Mouse (Mus musculus) limb, embryonic 15.5 days (tissue): ENCODE data around the gene Fam20a. TPM values are rescaled to one million over a fixed set of nuclear protein-coding genes. Genes with fewer than 3 reads are reported as not detected.

Experiments used
- ATAC-seq: fragments of 200-750 bp; cut with Nextera tagmentation; 2 replicates; pipeline ENCODE4 v1.8.0; 2017; ENCODE audit warnings: low read depth, moderate TSS enrichment; ENCODE audit not compliant: insufficient number of reproducible peaks, low FRiP score, low TSS enrichment
- H3K27ac ChIP-seq: fragments of 300-500 bp; sonication (generic); 2 replicates; pipeline ENCODE4 v1.5.1; 2015; ENCODE audit warnings: moderate library complexity, mild to moderate bottlenecking, inconsistent platforms
- H3K27me3 ChIP-seq: fragments of 300-500 bp; sonication (generic); 2 replicates; pipeline ENCODE4 v1.6.1; 2015; ENCODE audit warnings: inconsistent platforms
- H3K36me3 ChIP-seq: fragments of 300-500 bp; sonication (generic); 2 replicates; pipeline ENCODE4 v1.6.1; 2015; ENCODE audit warnings: inconsistent platforms
- H3K4me1 ChIP-seq: fragments of 300-500 bp; sonication (generic); 2 replicates; pipeline ENCODE4 v1.6.1; 2015; ENCODE audit warnings: inconsistent platforms
- H3K4me2 ChIP-seq: fragments of 300-500 bp; sonication (generic); 2 replicates; pipeline ENCODE4 v1.6.1; 2015; ENCODE audit warnings: mild to moderate bottlenecking, inconsistent platforms
- H3K4me3 ChIP-seq: fragments of 300-500 bp; sonication (generic); 2 replicates; pipeline ENCODE4 v1.5.1; 2015; ENCODE audit warnings: mild to moderate bottlenecking, inconsistent platforms
- H3K9ac ChIP-seq: fragments of 300-500 bp; sonication (generic); 2 replicates; pipeline ENCODE4 v1.6.1; 2015; ENCODE audit warnings: inconsistent platforms
- H3K9me3 ChIP-seq: fragments of 300-500 bp; sonication (generic); 2 replicates; pipeline ENCODE4 v1.6.1; 2016; ENCODE audit warnings: inconsistent platforms
- WGBS: fragments of 180-500 bp; shearing (Covaris S2); methylation state at CpG from one replicate; pipeline ENCODE4 v1.1.7; 2015; 5-methylcytosine and 5-hydroxymethylcytosine counted together
- polyA plus RNA-seq: library from polyadenylated mRNA; unstranded; fragments of >200 nt; fragmentation: Nextera tagmentation; extraction: Ambion mirVana; gene quantifications from 2 replicates; pipeline ENCODE4 v1.2.1, GENCODE M21; 2015

Gene Fam20a
- polyA plus RNA-seq, 1 experiment from 2014 or later: 7.2 TPM

- no peak overlapping the region for H3K27ac ChIP-seq
- H3K9me3 ChIP-seq: no peaks in the 10 kb centered on the region
- H3K27me3 ChIP-seq: no peaks in the 10 kb centered on the region
- no peak overlapping the region for H3K4me3 ChIP-seq
- WGBS: 93% methylated on average over 1 of the region's 1 CpGs
- H3K36me3 ChIP-seq: no peaks in the 10 kb centered on the region
- H3K4me2 ChIP-seq: no peak overlapping the region
- ATAC-seq: no peak
- no peaks in the 10 kb centered on the region for H3K4me1 ChIP-seq
- no peak overlapping the region for H3K9ac ChIP-seq
Measured at GRCm38 (mm10) chr11:109734341-109734740, 12.3 kb upstream of the Fam20a start.

GRCm38 (mm10) chr11:109732726-109733438 is 10.8 kb upstream of the Fam20a start:
- Histone ChIP-seq H3K9me3 (no peaks in the 10 kb centered on the region), H3K4me2 (no peak overlapping the region), H3K4me3 (no peak overlapping the region), H3K9ac (no peak overlapping the region), H3K27ac (no peak overlapping the region), H3K36me3 (no peaks in the 10 kb centered on the region), H3K27me3 (no peaks in the 10 kb centered on the region), H3K4me1 (no peaks in the 10 kb centered on the region)
- WGBS: 77% methylated on average over 8 of the region's 8 CpGs
- no peak for ATAC-seq

GRCm38 (mm10) chr11:109728371-109728770 is 6.3 kb upstream of the Fam20a start:
- ATAC-seq: no peak

GRCm38 (mm10) chr11:109722711-109723110 is 632 bp upstream of the Fam20a start:
- WGBS: 24% methylated on average over 4 of the region's 4 CpGs
- Histone ChIP-seq H3K4me2 (peak overlapping the region; percentile 89), H3K4me3 (peak overlapping the region; percentile 48)

More at GRCm38 (mm10) chr11:109728371-109728770, 6.3 kb upstream of the Fam20a start:
- 73% methylated on average over 3 of the region's 3 CpGs for WGBS
- no peaks in the 10 kb centered on the region for H3K9me3 ChIP-seq
- H3K27ac ChIP-seq: no peak overlapping the region
- no peaks in the 10 kb centered on the region for H3K4me1 ChIP-seq
- H3K36me3 ChIP-seq: no peaks in the 10 kb centered on the region
- no peaks in the 10 kb centered on the region for H3K27me3 ChIP-seq
- no peak overlapping the region for H3K9ac ChIP-seq
- H3K4me3 ChIP-seq: no peak overlapping the region
- no peak overlapping the region for H3K4me2 ChIP-seq

GRCm38 (mm10) chr11:109721320-109721780 is 729 bp downstream of the Fam20a start:
- ATAC-seq: no peak
- Histone ChIP-seq H3K4me3 (peak overlapping the region; percentile 48), H3K36me3 (no peaks in the 10 kb centered on the region), H3K4me2 (peak overlapping the region; percentile 89), H3K27me3 (peaks cover 20% of the 10 kb centered on the region), H3K9ac (peak overlapping the region; percentile 44), H3K27ac (peak overlapping the region; percentile 60), H3K4me1 (peaks cover 32% of the 10 kb centered on the region), H3K9me3 (no peaks in the 10 kb centered on the region)
- under 1% methylated on average over 40 of the region's 40 CpGs for WGBS

More at GRCm38 (mm10) chr11:109722711-109723110, 632 bp upstream of the Fam20a start:
- no peaks in the 10 kb centered on the region for H3K9me3 ChIP-seq
- H3K9ac ChIP-seq: no peak overlapping the region
- no peaks in the 10 kb centered on the region for H3K36me3 ChIP-seq
- H3K27me3 ChIP-seq: peaks cover 20% of the 10 kb centered on the region
- no peak overlapping the region for H3K27ac ChIP-seq
- peaks cover 23% of the 10 kb centered on the region for H3K4me1 ChIP-seq
- ATAC-seq: no peak

GRCm38 (mm10) chr11:109720809-109721319 is 1.2 kb downstream of the Fam20a start:
- H3K9me3 ChIP-seq: no peaks in the 10 kb centered on the region
- peaks cover 37% of the 10 kb centered on the region for H3K4me1 ChIP-seq
- peak overlapping the region; percentile 89 for H3K4me2 ChIP-seq
- no peak overlapping the region for H3K27ac ChIP-seq
- peaks cover 23% of the 10 kb centered on the region for H3K27me3 ChIP-seq
- peak overlapping the region; percentile 44; the same call in 1 of the 2 replicates for H3K9ac ChIP-seq
- WGBS: 12% methylated on average over 12 of the region's 12 CpGs
- H3K4me3 ChIP-seq: peak overlapping the region; percentile 48
- H3K36me3 ChIP-seq: no peaks in the 10 kb centered on the region
- no peak for ATAC-seq

GRCm38 (mm10) chr11:109719399-109719798 is 2.7 kb downstream of the Fam20a start:
- Histone ChIP-seq H3K4me3 (no peak overlapping the region), H3K27ac (no peak overlapping the region), H3K27me3 (peaks cover 23% of the 10 kb centered on the region), H3K9ac (no peak overlapping the region), H3K4me1 (peaks cover 52% of the 10 kb centered on the region), H3K4me2 (no peak overlapping the region), H3K9me3 (no peaks in the 10 kb centered on the region), H3K36me3 (no peaks in the 10 kb centered on the region)
- WGBS: 84% methylated on average over 3 of the region's 3 CpGs
- ATAC-seq: no peak

GRCm38 (mm10) chr11:109717966-109718895 is 3.8 kb downstream of the Fam20a start:
- peaks cover 23% of the 10 kb centered on the region for H3K27me3 ChIP-seq
- H3K9me3 ChIP-seq: no peaks in the 10 kb centered on the region
- H3K9ac ChIP-seq: no peak overlapping the region
- no peaks in the 10 kb centered on the region for H3K36me3 ChIP-seq
- WGBS: 77% methylated on average over 15 of the region's 15 CpGs
- H3K4me3 ChIP-seq: no peak overlapping the region
- peaks cover 61% of the 10 kb centered on the region for H3K4me1 ChIP-seq
- no peak for ATAC-seq
- no peak overlapping the region for H3K27ac ChIP-seq
- no peak overlapping the region for H3K4me2 ChIP-seq

- Histone ChIP-seq H3K9ac (no peak overlapping the region), H3K9me3 (no peaks in the 10 kb centered on the region), H3K27ac (0 out of 2 replicates have a peak overlapping the region, but pooled peaks have one; percentile 33), H3K4me3 (no peak overlapping the region), H3K4me1 (peaks cover 55% of the 10 kb centered on the region), H3K36me3 (no peaks in the 10 kb centered on the region), H3K27me3 (peaks cover 23% of the 10 kb centered on the region), H3K4me2 (0 out of 2 replicates have a peak overlapping the region, but pooled peaks have one; percentile 7)
- ATAC-seq: no peak
- WGBS: 81% methylated on average over 5 of the region's 5 CpGs
Measured at GRCm38 (mm10) chr11:109717448-109717847, 4.6 kb downstream of the Fam20a start.

GRCm38 (mm10) chr11:109716981-109717380 is 5.1 kb downstream of the Fam20a start:
- H3K36me3 ChIP-seq: no peaks in the 10 kb centered on the region
- H3K4me3 ChIP-seq: no peak overlapping the region
- WGBS: 73% methylated on average over 7 of the region's 7 CpGs
- peaks cover 50% of the 10 kb centered on the region for H3K4me1 ChIP-seq
- no peak overlapping the region for H3K9ac ChIP-seq
- peaks cover 19% of the 10 kb centered on the region for H3K27me3 ChIP-seq
- no peak for ATAC-seq
- H3K27ac ChIP-seq: 0 out of 2 replicates have a peak overlapping the region, but pooled peaks have one; percentile 33
- H3K9me3 ChIP-seq: no peaks in the 10 kb centered on the region
- H3K4me2 ChIP-seq: 0 out of 2 replicates have a peak overlapping the region, but pooled peaks have one; percentile 7

GRCm38 (mm10) chr11:109715311-109715781 is 6.7 kb downstream of the Fam20a start:
- no peak overlapping the region for H3K4me3 ChIP-seq
- 34% methylated on average over 12 of the region's 12 CpGs for WGBS
- H3K4me1 ChIP-seq: peaks cover 38% of the 10 kb centered on the region
- H3K9ac ChIP-seq: no peak overlapping the region
- no peaks in the 10 kb centered on the region for H3K36me3 ChIP-seq
- ATAC-seq: peak; percentile 33
- no peaks in the 10 kb centered on the region for H3K9me3 ChIP-seq
- peaks cover 4% of the 10 kb centered on the region; the same call in 1 of the 2 replicates for H3K27me3 ChIP-seq
- no peak overlapping the region; the same call in 1 of the 2 replicates for H3K4me2 ChIP-seq
- peak overlapping the region; percentile 77 for H3K27ac ChIP-seq
